Mouse (Mus musculus) embryonic facial prominence, embryonic 13.5 days (tissue): ENCODE results near the gene Top3a. TPM values are rescaled to one million over a fixed set of nuclear protein-coding genes. Genes with fewer than 3 reads are reported as not detected.
A peak's percentile ranks its signal among the peaks of the same experiment; 100 is the strongest.
"Not testable (repeated sequence)": the region's sequence is repeated elsewhere in the genome, so short reads cannot be mapped to it uniquely, and the experiment has no call there.

Experiments
- ATAC-seq: fragments of 200-750 bp; cut with Nextera tagmentation; 2 replicates; pipeline ENCODE4 v1.8.0; 2017; ENCODE audit warnings: low read depth; ENCODE audit not compliant: insufficient number of reproducible peaks, insufficient read depth, low FRiP score, low TSS enrichment
- H3K27ac ChIP-seq: fragments of 300-500 bp; sonication (generic); 2 replicates; pipeline ENCODE4 v1.5.1; 2015; ENCODE audit warnings: moderate library complexity, mild to moderate bottlenecking, inconsistent platforms
- H3K27me3 ChIP-seq: fragments of 300-500 bp; sonication (generic); 2 replicates; pipeline ENCODE4 v1.6.1; 2015; ENCODE audit warnings: mild to moderate bottlenecking, inconsistent platforms
- H3K36me3 ChIP-seq: fragments of 300-500 bp; sonication (generic); 2 replicates; pipeline ENCODE4 v1.6.1; 2015; ENCODE audit warnings: mild to moderate bottlenecking, inconsistent platforms
- H3K4me1 ChIP-seq: fragments of 300-500 bp; sonication (generic); 2 replicates; pipeline ENCODE4 v1.6.1; 2015; ENCODE audit warnings: inconsistent platforms
- H3K4me2 ChIP-seq: fragments of 300-500 bp; sonication (generic); 2 replicates; pipeline ENCODE4 v1.6.1; 2015; ENCODE audit warnings: moderate library complexity, mild to moderate bottlenecking, inconsistent platforms
- H3K4me3 ChIP-seq: fragments of 300-500 bp; sonication (generic); 2 replicates; pipeline ENCODE4 v1.5.1; 2015; ENCODE audit warnings: mild to moderate bottlenecking, inconsistent platforms
- H3K9ac ChIP-seq: fragments of 300-500 bp; sonication (generic); 2 replicates; pipeline ENCODE4 v1.6.1; 2015; ENCODE audit warnings: mild to moderate bottlenecking, inconsistent platforms
- H3K9me3 ChIP-seq: fragments of 300-500 bp; sonication (generic); 2 replicates; pipeline ENCODE4 v1.6.1; 2016; ENCODE audit warnings: inconsistent platforms
- WGBS: fragments of 180-500 bp; shearing (Covaris S2); methylation state at CpG from one replicate; pipeline ENCODE4 v1.1.7; 2015; ENCODE audit warnings: mixed read lengths; 5-methylcytosine and 5-hydroxymethylcytosine counted together
- polyA plus RNA-seq: library from polyadenylated mRNA; unstranded; fragments of >200 nt; fragmentation: Nextera tagmentation; extraction: Ambion mirVana; gene quantifications from 2 replicates; pipeline ENCODE4 v1.2.1, GENCODE M21; 2015

The Top3a gene
- 19.9 and 23.0 TPM in 2 replicates for polyA plus RNA-seq

DNA sequence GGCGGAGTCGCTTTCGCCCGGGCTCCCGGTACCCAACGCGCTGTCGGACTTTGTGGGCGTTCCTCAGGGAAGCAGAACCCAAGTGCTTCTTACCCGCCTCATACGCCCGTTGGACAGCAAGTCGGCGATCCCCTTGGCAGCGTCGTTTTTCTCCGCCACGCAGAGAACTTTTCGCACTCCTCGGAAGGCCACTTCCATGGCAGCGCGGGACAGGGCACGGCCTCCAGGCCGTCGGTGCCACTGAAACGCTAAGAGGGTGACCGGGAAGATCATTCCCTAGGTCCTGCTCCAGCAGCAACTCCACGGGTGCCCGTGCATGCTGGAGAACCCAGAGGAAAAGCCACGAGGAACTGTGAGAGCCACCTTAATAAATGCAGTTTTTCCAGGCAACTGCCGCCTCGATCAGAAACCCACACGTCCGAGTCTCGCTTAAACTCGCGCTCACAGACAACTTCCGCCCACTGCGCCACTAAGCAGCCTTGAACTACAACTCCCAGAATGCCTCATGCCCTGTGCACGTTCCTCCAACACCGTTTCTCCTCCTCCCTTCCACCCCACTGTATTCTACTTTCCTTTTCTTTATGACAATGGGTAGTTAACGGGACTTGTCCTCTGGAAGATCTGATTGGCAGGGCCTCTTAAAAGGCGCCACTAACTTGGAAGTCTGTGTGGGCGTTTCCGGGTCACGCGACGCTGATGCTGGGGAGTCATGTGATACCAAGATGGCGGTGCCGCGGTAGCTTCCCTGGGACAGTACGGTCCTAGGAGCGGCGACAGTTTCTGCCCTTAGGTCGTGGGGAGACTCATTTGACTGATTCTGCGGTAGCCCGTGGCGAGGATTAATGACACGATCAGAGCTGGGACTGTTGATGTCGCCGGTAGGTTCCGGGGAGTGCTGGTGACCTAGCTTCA, at the start of gene Top3a, which contains the start of gene Smcr8:
Gene Top3a, minus strand, starts transcription at position 537 of the 912 bp plus-strand sequence.
Gene Smcr8, plus strand, starts transcription at position 696 of the 912 bp plus-strand sequence.
- Histone ChIP-seq H3K36me3 (peaks cover 33% of the 10 kb centered on the region), H3K4me2 (peak within 1 kb of the TSS; percentile 73), H3K27ac (peak within 1 kb of the TSS; percentile 92), H3K27me3 (no peaks in the 10 kb centered on the region), H3K9me3 (no peaks in the 10 kb centered on the region), H3K4me1 (peaks cover 62% of the 10 kb centered on the region), H3K4me3 (peak within 1 kb of the TSS; percentile 64), H3K9ac (peak within 1 kb of the TSS; percentile 86)
- under 1% methylated on average over 62 of the region's 62 CpGs for WGBS
- peak; percentile 94 for ATAC-seq

GRCm38 (mm10) chr11:60826700-60827099, 49.5 kb upstream of the Top3a start:
- no peaks in the 10 kb centered on the region for H3K36me3 ChIP-seq
- no peaks in the 10 kb centered on the region for H3K27me3 ChIP-seq
- WGBS = 55% methylated on average over 1 of the region's 1 CpGs
- H3K27ac ChIP-seq = no peak overlapping the region
- no peak overlapping the region for H3K4me2 ChIP-seq
- no peak for ATAC-seq
- peaks cover 8% of the 10 kb centered on the region for H3K4me1 ChIP-seq
- no peaks in the 10 kb centered on the region for H3K9me3 ChIP-seq
- H3K9ac ChIP-seq = no peak overlapping the region
- no peak overlapping the region for H3K4me3 ChIP-seq

- H3K36me3 ChIP-seq = no peaks in the 10 kb centered on the region
- no peak overlapping the region for H3K4me3 ChIP-seq
- no peaks in the 10 kb centered on the region for H3K9me3 ChIP-seq
- no peak overlapping the region for H3K9ac ChIP-seq
- WGBS = 79% methylated on average over 3 of the region's 3 CpGs
- no peak overlapping the region for H3K27ac ChIP-seq
- no peaks in the 10 kb centered on the region for H3K4me1 ChIP-seq
- no peak for ATAC-seq
- H3K4me2 ChIP-seq = no peak overlapping the region
- H3K27me3 ChIP-seq = no peaks in the 10 kb centered on the region
Measured at GRCm38 (mm10) chr11:60825191-60825590, 48.0 kb upstream of the Top3a start.

- Histone ChIP-seq H3K4me2 (no peak overlapping the region), H3K36me3 (no peaks in the 10 kb centered on the region), H3K27ac (no peak overlapping the region), H3K4me1 (no peaks in the 10 kb centered on the region), H3K4me3 (no peak overlapping the region), H3K27me3 (no peaks in the 10 kb centered on the region), H3K9me3 (no peaks in the 10 kb centered on the region), H3K9ac (no peak overlapping the region)
- ATAC-seq = no peak
- WGBS = 71% methylated on average over 2 of the region's 2 CpGs
Measured at GRCm38 (mm10) chr11:60823771-60824170, 46.6 kb upstream of the Top3a start.

DNA sequence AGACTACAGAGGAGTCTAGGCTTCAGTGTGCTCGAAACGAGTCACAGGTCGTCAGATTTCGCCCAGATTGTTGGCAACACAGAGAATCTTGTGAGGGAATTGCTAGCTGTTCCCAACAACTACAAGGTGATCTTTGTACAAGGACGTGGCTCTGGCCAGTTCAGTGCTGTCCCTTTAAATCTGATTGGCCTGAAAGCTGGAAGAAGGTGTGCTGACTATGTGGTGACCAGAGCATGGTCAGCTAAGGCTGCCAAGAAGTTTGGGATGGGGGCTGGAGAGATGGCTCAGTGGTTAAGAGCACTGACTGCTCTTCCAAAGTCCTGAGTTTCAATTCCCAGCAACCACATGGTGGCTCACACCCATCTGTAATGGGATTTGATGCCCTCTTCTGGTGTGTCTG, 39.2 kb upstream of the Top3a start:
- Histone ChIP-seq H3K27me3 (no peaks in the 10 kb centered on the region), H3K4me1 (no peaks in the 10 kb centered on the region), H3K9me3 (no peaks in the 10 kb centered on the region), H3K9ac (no peak overlapping the region), H3K27ac (no peak overlapping the region), H3K36me3 (no peaks in the 10 kb centered on the region), H3K4me2 (no peak overlapping the region), H3K4me3 (no peak overlapping the region)
- ATAC-seq = no peak
- 69% methylated on average over 5 of the region's 5 CpGs for WGBS

GRCm38 (mm10) chr11:60811618-60812017, 34.5 kb upstream of the Top3a start, which contains the start of gene Shmt1:
Shmt1 (minus strand) TSS chr11:60811718.
- H3K27me3 ChIP-seq, ATAC-seq, H3K27ac ChIP-seq, H3K36me3 ChIP-seq, H3K9me3 ChIP-seq: not testable (repeated sequence)
- peak within 1 kb of the TSS; percentile 85 for H3K4me2 ChIP-seq
- H3K4me1 ChIP-seq = peaks cover 27% of the 10 kb centered on the region
- 32% methylated on average over 6 of the region's 6 CpGs for WGBS
- peak within 1 kb of the TSS; percentile 53 for H3K4me3 ChIP-seq
- H3K9ac ChIP-seq = peak within 1 kb of the TSS; percentile 66

DNA sequence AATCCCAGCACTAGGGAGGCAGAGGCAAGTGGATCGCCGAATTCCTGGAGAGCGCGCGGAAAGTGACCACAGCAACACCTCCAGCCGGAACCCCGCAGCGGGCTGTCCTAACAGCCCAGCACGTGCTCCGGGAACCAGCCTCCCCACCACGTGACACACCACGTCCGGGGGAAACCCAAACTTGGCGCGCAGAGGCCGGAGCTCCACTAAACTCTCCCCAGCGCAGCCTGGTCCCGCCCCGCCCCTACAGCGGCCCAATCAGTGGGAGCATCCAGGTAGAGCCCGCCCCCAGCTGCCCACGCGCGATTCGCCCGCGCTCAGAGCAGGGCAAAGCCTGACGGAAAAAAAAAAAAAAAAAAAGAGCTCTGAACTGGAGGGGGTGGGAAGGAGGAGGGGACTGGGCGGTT, 33.9 kb upstream of the Top3a start:
- no peaks in the 10 kb centered on the region for H3K27me3 ChIP-seq
- WGBS = under 1% methylated on average over 29 of the region's 29 CpGs
- H3K4me2 ChIP-seq = peak overlapping the region; percentile 85
- peaks cover 27% of the 10 kb centered on the region for H3K4me1 ChIP-seq
- H3K36me3 ChIP-seq = no peaks in the 10 kb centered on the region
- ATAC-seq = peak; percentile 99
- H3K9me3 ChIP-seq = no peaks in the 10 kb centered on the region
- peak overlapping the region; percentile 66 for H3K9ac ChIP-seq
- H3K4me3 ChIP-seq = peak overlapping the region; percentile 53
- H3K27ac ChIP-seq = no peak overlapping the region

DNA sequence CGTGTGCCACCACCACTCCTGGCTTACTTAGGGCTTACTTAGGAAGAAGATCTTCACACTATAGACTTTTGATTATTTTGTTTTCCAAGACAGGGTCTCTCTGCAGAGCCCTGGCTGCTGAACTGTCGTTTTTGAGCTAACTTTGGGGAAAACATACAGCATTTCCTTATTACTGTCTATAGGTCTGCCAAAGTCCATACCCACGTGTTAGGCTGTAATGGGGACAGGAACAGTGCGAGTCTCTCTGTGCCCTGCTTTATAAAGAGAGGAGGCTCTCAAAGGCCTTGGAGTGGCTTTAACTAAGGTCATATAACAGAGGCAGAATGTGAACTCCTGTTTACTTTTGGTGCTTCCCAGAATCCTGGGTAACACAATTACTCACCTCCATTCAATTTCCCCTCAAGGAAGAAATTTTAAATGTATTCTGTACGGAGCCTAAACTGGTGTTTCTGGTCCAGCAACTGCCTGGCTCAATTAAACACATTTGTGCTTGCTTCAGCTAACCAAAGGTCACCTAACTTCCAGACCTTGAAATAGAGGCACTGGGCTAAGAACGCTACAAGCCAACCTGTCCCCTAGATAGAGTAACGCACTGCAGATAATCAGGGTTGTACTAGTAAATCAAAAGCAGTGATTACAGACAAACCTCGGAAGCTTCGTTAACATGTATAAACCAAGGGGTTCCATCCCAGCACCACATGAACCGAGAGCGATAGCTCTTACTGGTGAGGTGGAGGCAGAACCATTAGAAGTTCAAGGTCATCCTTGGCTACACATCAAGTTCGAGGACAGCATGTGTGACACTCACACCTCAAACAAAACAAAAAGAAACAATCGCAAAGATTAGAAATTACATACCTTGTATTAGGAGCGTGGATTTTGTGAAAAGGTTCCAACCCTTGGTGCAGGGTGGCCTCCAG, 33.1 kb upstream of the Top3a start:
- no peaks in the 10 kb centered on the region for H3K27me3 ChIP-seq
- no peak for ATAC-seq
- H3K4me3 ChIP-seq = peak overlapping the region; percentile 53
- H3K4me1 ChIP-seq = peaks cover 27% of the 10 kb centered on the region
- H3K9ac ChIP-seq = peak overlapping the region; percentile 66
- no peaks in the 10 kb centered on the region for H3K9me3 ChIP-seq
- peak overlapping the region; percentile 85 for H3K4me2 ChIP-seq
- 11% methylated on average over 14 of the region's 14 CpGs for WGBS
- 0 out of 2 replicates have a peak, but pooled peaks cover 1% of the 10 kb centered on the region for H3K36me3 ChIP-seq
- H3K27ac ChIP-seq = no peak overlapping the region

DNA sequence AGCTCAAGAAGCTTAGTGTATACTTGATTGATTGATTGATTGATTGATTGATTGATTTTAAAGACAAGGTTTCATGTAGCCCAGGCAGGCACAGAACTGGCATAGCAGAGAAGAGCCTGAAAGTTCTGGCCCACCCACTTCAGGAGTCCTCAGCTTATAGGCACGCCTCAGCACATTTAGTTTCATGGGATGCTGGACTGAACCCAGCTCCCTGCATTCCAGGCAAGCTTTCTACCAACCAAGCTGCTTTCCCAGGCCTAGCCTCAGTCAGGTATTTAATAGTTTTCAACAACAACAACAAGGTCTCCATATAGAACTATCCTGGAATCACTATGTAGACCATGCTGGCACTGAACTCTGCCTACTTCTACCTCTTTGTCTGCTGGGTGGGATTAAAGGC, 32.4 kb upstream of the Top3a start:
- H3K9me3 ChIP-seq = no peaks in the 10 kb centered on the region
- 0 out of 2 replicates have a peak, but pooled peaks cover 4% of the 10 kb centered on the region for H3K36me3 ChIP-seq
- peak overlapping the region; percentile 66; the same call in 1 of the 2 replicates for H3K9ac ChIP-seq
- no peaks in the 10 kb centered on the region for H3K27me3 ChIP-seq
- peaks cover 27% of the 10 kb centered on the region for H3K4me1 ChIP-seq
- H3K4me3 ChIP-seq = peak overlapping the region; percentile 53
- 44% methylated on average over 1 of the region's 1 CpGs for WGBS
- ATAC-seq = no peak
- H3K27ac ChIP-seq = no peak overlapping the region
- peak overlapping the region; percentile 85 for H3K4me2 ChIP-seq

DNA sequence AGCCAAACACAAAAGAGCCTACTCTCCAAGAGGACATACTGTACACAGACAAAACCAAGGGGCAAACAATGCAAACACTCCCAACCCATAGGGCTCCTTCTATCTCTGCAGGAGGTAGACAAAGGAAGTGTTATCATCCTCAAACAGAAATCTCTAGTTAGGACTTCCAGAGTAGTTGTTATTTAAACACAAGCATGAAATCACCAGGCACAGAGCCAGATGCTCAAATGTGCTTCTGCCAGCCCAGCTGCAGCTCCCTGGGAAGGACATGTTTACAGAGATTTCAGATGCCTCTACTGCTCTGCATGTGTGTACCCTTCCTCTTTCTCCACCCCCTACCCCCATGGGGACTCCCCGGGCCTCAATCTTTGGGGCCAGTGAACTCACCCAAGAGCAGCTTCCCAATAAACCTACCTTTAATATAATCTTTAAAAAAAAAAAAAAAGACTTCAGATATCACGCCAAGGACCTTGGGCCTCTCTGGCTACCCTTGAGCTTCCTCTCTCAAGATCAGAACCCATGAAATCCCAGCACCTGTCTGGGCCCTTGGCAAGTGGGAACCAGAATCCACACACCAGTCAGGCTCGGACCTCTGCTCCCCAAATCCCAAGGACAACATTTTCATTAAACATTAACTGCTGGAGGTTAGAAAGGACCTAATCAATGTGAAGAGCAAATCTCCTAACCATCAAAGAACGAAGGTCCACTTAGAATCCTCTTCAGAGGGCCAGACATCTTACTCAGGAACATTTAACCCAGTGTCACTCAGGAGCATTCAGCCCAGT, 31.3 kb upstream of the Top3a start:
- H3K4me1 ChIP-seq = peaks cover 27% of the 10 kb centered on the region
- H3K27ac ChIP-seq = no peak overlapping the region
- no peak overlapping the region for H3K4me3 ChIP-seq
- peak overlapping the region; percentile 23; the same call in 1 of the 2 replicates for H3K9ac ChIP-seq
- 79% methylated on average over 4 of the region's 4 CpGs for WGBS
- ATAC-seq = no peak
- no peaks in the 10 kb centered on the region for H3K9me3 ChIP-seq
- H3K27me3 ChIP-seq = no peaks in the 10 kb centered on the region
- H3K4me2 ChIP-seq = peak overlapping the region; percentile 85
- peaks cover 13% of the 10 kb centered on the region; the same call in 1 of the 2 replicates for H3K36me3 ChIP-seq
